Mouse (Mus musculus) stomach, postnatal 0 days (tissue): Measurements from ENCODE around the gene Pde8a.

Source experiments
- CTCF ChIP-seq: IDR thresholded peaks from 2 replicates; pipeline ENCODE4 v1.5.1; 2016; ENCODE audit warnings: antibody characterized with exemption, low read depth, mild to moderate bottlenecking, moderate library complexity
- EP300 ChIP-seq: optimal IDR thresholded peaks from 2 replicates; pipeline ENCODE3; 2016; ENCODE audit warnings: antibody characterized with exemption

GRCm38 (mm10) chr7:81335705-81336431 is 122.5 kb downstream of the Pde8a start:
- TF ChIP-seq CTCF: peak; percentile 30
- no peak for TF ChIP-seq EP300
